Mouse (Mus musculus) forebrain, embryonic 11.5 days (tissue): Measurements from ENCODE around the gene Actn4. TPM values are rescaled to one million over a fixed set of nuclear protein-coding genes. Genes with fewer than 3 reads are reported as not detected.

Source experiments
- ATAC-seq: fragments of 200-750 bp; cut with Nextera tagmentation; replicated peaks from 2 replicates; pipeline ENCODE4 v1.8.0; 2017; ENCODE audit warnings: moderate TSS enrichment; ENCODE audit not compliant: low FRiP score
- DNase-seq: peaks from one replicate; pipeline ENCODE4 v3.0.0-alpha.2; 2017; ENCODE audit warnings: low spot score
- H3K27ac ChIP-seq: fragments of 300-500 bp; sonication (generic); 2 replicates; pipeline ENCODE4 v1.5.1; 2014; ENCODE audit warnings: low read depth, low read length
- H3K27me3 ChIP-seq: fragments of 300-500 bp; sonication (generic); 2 replicates; pipeline ENCODE4 v1.6.1; 2014; ENCODE audit warnings: mild to moderate bottlenecking, low read length, mixed read lengths; ENCODE audit not compliant: control insufficient read depth, insufficient read depth
- H3K36me3 ChIP-seq: fragments of 300-500 bp; sonication (generic); 2 replicates; pipeline ENCODE4 v1.6.1; 2014; ENCODE audit warnings: mild to moderate bottlenecking, low read length, moderate library complexity, mixed read lengths; ENCODE audit not compliant: control insufficient read depth, insufficient read depth
- H3K4me1 ChIP-seq: fragments of 300-500 bp; sonication (generic); replicated peaks from 2 replicates; pipeline ENCODE4 v1.6.1; 2014; ENCODE audit warnings: low read length, mixed read lengths; ENCODE audit not compliant: control insufficient read depth, insufficient read depth
- H3K4me2 ChIP-seq: fragments of 300-500 bp; sonication (generic); 2 replicates; pipeline ENCODE4 v1.6.1; 2014; ENCODE audit warnings: low read depth, mild to moderate bottlenecking, low read length, moderate library complexity, mixed read lengths; ENCODE audit not compliant: severe bottlenecking
- H3K4me3 ChIP-seq: fragments of 300-500 bp; sonication (generic); 2 replicates; pipeline ENCODE4 v1.5.1; 2014; ENCODE audit warnings: low read depth, low read length
- H3K9ac ChIP-seq: fragments of 300-500 bp; sonication (generic); 2 replicates; pipeline ENCODE4 v1.6.1; 2014; ENCODE audit warnings: low read length
- H3K9me3 ChIP-seq: fragments of 300-500 bp; sonication (generic); 2 replicates; pipeline ENCODE4 v1.6.1; 2016; ENCODE audit warnings: low read length, mixed read lengths; ENCODE audit not compliant: control insufficient read depth
- WGBS: fragments of 180-500 bp; shearing (Covaris S2); extraction: QIAGEN DNeasy Blood & Tissue Kit; methylation state at CpG from one replicate; pipeline ENCODE4 v1.1.7; 2014; 5-methylcytosine and 5-hydroxymethylcytosine counted together
- polyA plus RNA-seq: library from polyadenylated mRNA; unstranded; fragments of >200 nt; fragmentation: Nextera tagmentation; extraction: Ambion mirVana; gene quantifications from 2 replicates; pipeline ENCODE4 v1.2.1, GENCODE M21; 2014

Actn4 gene
- polyA plus RNA-seq: 182 and 199 TPM in 2 replicates

GRCm38 (mm10) chr7:28961927-28962670 lies at the start of gene Actn4:
Actn4 (minus strand) TSS chr7:28962340.
- peaks cover 21% of the 10 kb centered on the region for H3K4me1 ChIP-seq

GRCm38 (mm10) chr7:29008714-29009113 lies 46.6 kb upstream of the Actn4 start:
- H3K4me3 ChIP-seq: no peak overlapping the region
- H3K9ac ChIP-seq: no peak overlapping the region
- DNase-seq (no peak), ATAC-seq (no peak)
- no peaks in the 10 kb centered on the region for H3K9me3 ChIP-seq
- H3K27me3 ChIP-seq: no peaks in the 10 kb centered on the region
- 83% methylated on average over 9 of the region's 9 CpGs for WGBS
- H3K4me2 ChIP-seq: no peak overlapping the region
- H3K4me1 ChIP-seq: no peaks in the 10 kb centered on the region
- no peak overlapping the region for H3K27ac ChIP-seq
- no peaks in the 10 kb centered on the region for H3K36me3 ChIP-seq

More at GRCm38 (mm10) chr7:28961927-28962670, at the start of gene Actn4:
- peak within 1 kb of the TSS; percentile 54 for H3K4me2 ChIP-seq
- H3K36me3 ChIP-seq: no peaks in the 10 kb centered on the region
- H3K27ac ChIP-seq: peak within 1 kb of the TSS; percentile 63
- DNase-seq: peak; percentile 100
- peak; percentile 91 for ATAC-seq
- peak within 1 kb of the TSS; percentile 82 for H3K9ac ChIP-seq
- peak within 1 kb of the TSS; percentile 88 for H3K4me3 ChIP-seq
- H3K9me3 ChIP-seq: no peaks in the 10 kb centered on the region
- 1% methylated on average over 76 of the region's 76 CpGs for WGBS
- no peaks in the 10 kb centered on the region for H3K27me3 ChIP-seq

GRCm38 (mm10) chr7:29008171-29008570 lies 46.0 kb upstream of the Actn4 start:
- Histone ChIP-seq H3K27me3 (no peaks in the 10 kb centered on the region), H3K36me3 (no peaks in the 10 kb centered on the region), H3K4me2 (no peak overlapping the region), H3K9me3 (no peaks in the 10 kb centered on the region), H3K4me1 (no peaks in the 10 kb centered on the region), H3K9ac (no peak overlapping the region), H3K4me3 (no peak overlapping the region), H3K27ac (no peak overlapping the region)
- ATAC-seq (no peak), DNase-seq (no peak)
- 93% methylated on average over 10 of the region's 10 CpGs for WGBS

- no peaks in the 10 kb centered on the region for H3K4me1 ChIP-seq
- no peaks in the 10 kb centered on the region for H3K27me3 ChIP-seq
- no peak for ATAC-seq
- no peaks in the 10 kb centered on the region for H3K9me3 ChIP-seq
- no peak overlapping the region for H3K9ac ChIP-seq
- DNase-seq: no peak
- WGBS: 77% methylated on average over 9 of the region's 9 CpGs
- H3K4me3 ChIP-seq: no peak overlapping the region
- H3K36me3 ChIP-seq: no peaks in the 10 kb centered on the region
- no peak overlapping the region for H3K4me2 ChIP-seq
- H3K27ac ChIP-seq: no peak overlapping the region
Observed at GRCm38 (mm10) chr7:29007224-29008101, 45.3 kb upstream of the Actn4 start.

- Histone ChIP-seq H3K9ac (peak overlapping the region; percentile 75), H3K27me3 (no peaks in the 10 kb centered on the region), H3K4me3 (peak overlapping the region; percentile 48), H3K27ac (no peak overlapping the region), H3K4me1 (no peaks in the 10 kb centered on the region; the same call in 1 of the 2 replicates), H3K9me3 (no peaks in the 10 kb centered on the region), H3K4me2 (peak overlapping the region; percentile 83), H3K36me3 (no peaks in the 10 kb centered on the region)
- WGBS: 5% methylated on average over 43 of the region's 43 CpGs
- DNase-seq (peak; percentile 92), ATAC-seq (peak; percentile 81)
Observed at GRCm38 (mm10) chr7:29000651-29001605, 38.8 kb upstream of the Actn4 start.

GRCm38 (mm10) chr7:28993402-28993801 lies 31.3 kb upstream of the Actn4 start:
- 84% methylated on average over 3 of the region's 3 CpGs for WGBS
- H3K4me2 ChIP-seq: no peak overlapping the region
- no peak overlapping the region for H3K4me3 ChIP-seq
- no peaks in the 10 kb centered on the region for H3K4me1 ChIP-seq
- no peak for DNase-seq
- no peak overlapping the region for H3K27ac ChIP-seq
- no peaks in the 10 kb centered on the region for H3K36me3 ChIP-seq
- H3K9me3 ChIP-seq: no peaks in the 10 kb centered on the region; the same call in 1 of the 2 replicates
- no peaks in the 10 kb centered on the region for H3K27me3 ChIP-seq
- no peak for ATAC-seq
- no peak overlapping the region for H3K9ac ChIP-seq

- WGBS: 93% methylated on average over 3 of the region's 3 CpGs
- Histone ChIP-seq H3K9me3 (no peaks in the 10 kb centered on the region; the same call in 1 of the 2 replicates), H3K36me3 (no peaks in the 10 kb centered on the region), H3K27me3 (no peaks in the 10 kb centered on the region), H3K9ac (no peak overlapping the region), H3K4me1 (no peaks in the 10 kb centered on the region), H3K27ac (no peak overlapping the region), H3K4me2 (no peak overlapping the region), H3K4me3 (no peak overlapping the region)
- ATAC-seq (no peak), DNase-seq (no peak)
Observed at GRCm38 (mm10) chr7:28992997-28993396, 30.9 kb upstream of the Actn4 start.

- 67% methylated on average over 5 of the region's 5 CpGs for WGBS
Observed at GRCm38 (mm10) chr7:28991616-28992015, 29.5 kb upstream of the Actn4 start.

More at GRCm38 (mm10) chr7:28991616-28992015, 29.5 kb upstream of the Actn4 start:
- Histone ChIP-seq H3K4me2 (no peak overlapping the region), H3K27ac (no peak overlapping the region), H3K36me3 (no peaks in the 10 kb centered on the region), H3K9me3 (no peaks in the 10 kb centered on the region; the same call in 1 of the 2 replicates), H3K27me3 (no peaks in the 10 kb centered on the region), H3K9ac (no peak overlapping the region), H3K4me1 (no peaks in the 10 kb centered on the region), H3K4me3 (no peak overlapping the region)
- ATAC-seq (no peak), DNase-seq (no peak)
